Mouse (Mus musculus): ENCODE results near the gene Xirp1.

The Xirp1 gene

DNA sequence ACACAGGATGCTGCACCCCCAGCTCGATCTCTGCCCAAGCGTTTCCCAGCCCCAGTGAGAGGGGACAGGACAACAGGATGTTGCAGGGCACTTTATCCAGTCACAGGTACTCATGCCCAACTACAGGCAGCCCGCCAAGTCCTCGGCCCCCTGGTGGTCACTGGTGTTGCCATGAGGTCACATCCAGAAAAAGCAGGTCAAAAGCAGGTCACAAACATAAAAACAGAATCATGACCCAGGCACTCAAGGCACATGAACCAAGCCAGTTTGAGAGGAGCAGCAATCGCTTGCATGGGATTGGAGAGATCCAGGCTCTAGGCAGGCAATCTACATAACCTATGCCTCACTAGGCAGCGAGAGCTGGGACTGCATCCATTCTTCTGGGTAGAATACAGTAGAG is 53.2 kb downstream of the Xirp1 start:
- peak; percentile 79 for DNase-seq

GRCm38 (mm10) chr9:119969811-119970210 is 53.6 kb downstream of the Xirp1 start:
- no peak for DNase-seq

GRCm38 (mm10) chr9:119966221-119966910 is 57.0 kb downstream of the Xirp1 start:
- DNase-seq: no peak

DNA sequence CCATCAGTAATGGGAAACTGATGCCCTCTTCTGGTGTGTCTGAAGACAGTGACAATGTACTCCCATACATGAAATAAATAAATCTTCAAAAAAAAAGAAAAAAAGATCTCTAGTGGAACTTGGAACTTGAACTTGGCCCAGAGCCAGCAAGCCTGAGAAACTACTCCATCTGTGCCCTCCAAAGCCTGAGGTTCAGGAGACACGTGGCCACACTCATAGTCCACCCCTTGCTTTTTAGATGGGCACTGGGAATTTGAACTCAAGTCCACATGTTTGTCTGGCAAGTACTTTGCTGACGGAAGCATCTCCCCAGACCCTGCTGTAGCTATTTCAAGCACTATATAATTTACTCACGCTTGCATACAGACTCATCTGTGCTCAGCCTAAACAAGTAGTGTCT is 58.2 kb downstream of the Xirp1 start:
- DNase-seq: no peak

GRCm38 (mm10) chr9:119964206-119964605 is 59.2 kb downstream of the Xirp1 start:
- no peak for DNase-seq
